Comparison of ENCODE assay signal across 9 mouse cellular contexts in the genomic region with DNA sequence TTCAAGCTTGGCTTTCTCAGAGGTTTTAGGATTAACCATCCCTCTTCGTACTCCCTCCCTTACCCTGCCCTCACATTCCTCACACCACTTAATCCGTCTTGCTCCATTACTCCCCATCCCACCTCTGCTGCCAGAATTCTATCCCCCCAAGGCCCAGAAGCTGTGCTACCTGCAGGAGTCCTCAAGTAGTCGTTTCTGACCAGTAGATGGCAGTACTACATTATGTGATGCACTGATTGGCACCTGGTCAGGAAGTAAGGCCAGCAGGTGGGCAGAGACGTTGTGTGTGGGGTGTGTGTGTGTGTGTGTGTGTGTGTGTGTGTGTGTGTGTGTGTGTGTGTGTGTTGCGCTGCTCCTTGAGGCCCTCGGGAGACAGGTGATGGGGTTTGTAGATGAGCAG. TPM values are rescaled to one million over a fixed set of nuclear protein-coding genes. Genes with fewer than 3 reads are reported as not detected.
A peak's percentile ranks its signal among the peaks of the same experiment; 100 is the strongest.
DNase-seq lines count a peak whose midpoint lies in the region; ATAC-seq and TF ChIP-seq lines count a peak whose summit lies in the region.
"Had no signal": no experiment of that assay in that cellular context is flagged by ENCODE, and none has a peak within 500 bp of the region (broad histone marks: within the 10 kb centered on the region; RNA-seq: fewer than 3 reads in every experiment).

No protein-coding gene starts in this region.

- 10% methylated on average over 6 of the region's 6 CpGs for WGBS in kidney, postnatal 0 days
- WGBS in cerebellum, adult 2 months: 21% methylated on average over 6 of the region's 6 CpGs

- no peak overlapping the region for H3K27ac ChIP-seq in testis, adult 2 months (ENCODE audit: control insufficient read depth, insufficient read depth, low read depth, low read length)
- H3K27ac ChIP-seq in kidney, postnatal 0 days: no peak overlapping the region
- H3K27ac ChIP-seq in cerebellum, adult 2 months (ENCODE audit: insufficient read depth, low read length): no peak overlapping the region

- no peaks in the 10 kb centered on the region; the same call in 1 of the 2 replicates for H3K4me1 ChIP-seq in testis, adult 2 months (ENCODE audit: control insufficient read depth, insufficient read depth, low read length)
- no peaks in the 10 kb centered on the region for H3K4me1 ChIP-seq in kidney, postnatal 0 days (replicated peaks; ENCODE audit: insufficient read depth, low read length)
- H3K4me1 ChIP-seq in cerebellum, adult 2 months (ENCODE audit: control insufficient read depth, insufficient read depth, low read length): no peaks in the 10 kb centered on the region

- H3K4me3 ChIP-seq in testis, adult 2 months (ENCODE audit: control insufficient read depth, low read depth, low read length): no peak overlapping the region
- no peak overlapping the region for H3K4me3 ChIP-seq in kidney, postnatal 0 days (replicated peaks; ENCODE audit: low read depth, low read length)
- no peak overlapping the region for H3K4me3 ChIP-seq in cerebellum, adult 2 months (replicated peaks; ENCODE audit: insufficient read depth, low read depth, low read length)

- no peak for DNase-seq in testis, postnatal 10 days (ENCODE audit: low spot score)
- peak; percentile 35 for DNase-seq in embryo, embryonic 10.5 days (ENCODE audit: low spot score)
- peak; percentile 51 for DNase-seq in kidney, postnatal 0 days (ENCODE audit: low spot score)
- DNase-seq in yolk sac, embryonic 10.5 days (ENCODE audit: low spot score): peak; percentile 21
- no peak for DNase-seq in left cerebral cortex, postnatal 10 days (ENCODE audit: extremely low spot score in 1 of 2, low spot score in 2 of 2)
- DNase-seq in cerebellum, adult 2 months: no peak
- DNase-seq: thymus, adult 2 months had no signal

- TF ChIP-seq CTCF in testis, adult 2 months (IDR thresholded peaks at IDR 0.05; ENCODE audit: control insufficient read depth, insufficient read depth, insufficient replicate concordance, low read depth, low read length): peak; percentile 20; the same call in 1 of the 2 replicates
- peak; percentile 76 for TF ChIP-seq CTCF in kidney, postnatal 0 days (IDR thresholded peaks at IDR 0.05; ENCODE audit: low read depth)
- no peak for TF ChIP-seq CTCF in cerebellum, adult 2 months (IDR thresholded peaks at IDR 0.05; ENCODE audit: borderline replicate concordance, insufficient read depth, low read depth, low read length)

- ATAC-seq in kidney, postnatal 0 days (replicated peaks; ENCODE audit: low FRiP score, low read depth): peak; percentile 72

- no peaks in the 10 kb centered on the region for H3K36me3 ChIP-seq in testis, adult 2 months (ENCODE audit: control insufficient read depth, insufficient read depth, low read length)
- no peaks in the 10 kb centered on the region for H3K36me3 ChIP-seq in kidney, postnatal 0 days (ENCODE audit: insufficient read depth, low read length)

- H3K27me3 ChIP-seq in testis, adult 2 months (ENCODE audit: control insufficient read depth, insufficient read depth, low read length): no peaks in the 10 kb centered on the region
- no peaks in the 10 kb centered on the region for H3K27me3 ChIP-seq in kidney, postnatal 0 days (ENCODE audit: insufficient read depth, low read length)
- H3K27me3 ChIP-seq in cerebellum, adult 2 months (ENCODE audit: control insufficient read depth, insufficient read depth, low read length): no peaks in the 10 kb centered on the region; the same call in 1 of the 2 replicates

- intact Hi-C loops in left cerebral cortex, postnatal 10 days (cut with DNase I): no loop called here

- H3K4me2 ChIP-seq in kidney, postnatal 0 days (ENCODE audit: low read length): no peak overlapping the region

- H3K9me3 ChIP-seq in kidney, postnatal 0 days (replicated peaks; ENCODE audit: low read length): no peaks in the 10 kb centered on the region

- no peak for TF ChIP-seq POLR2A in testis, adult 2 months (IDR thresholded peaks at IDR 0.05; ENCODE audit: control insufficient read depth, low read depth, low read length)
- TF ChIP-seq POLR2A in cerebellum, adult 2 months (IDR thresholded peaks at IDR 0.05; ENCODE audit: borderline replicate concordance, insufficient read depth, low read length): no peak

- no peak overlapping the region for H3K9ac ChIP-seq in kidney, postnatal 0 days (ENCODE audit: low read depth, low read length)

RNA-seq across cellular contexts. Expression of a gene that starts 18.9 kb away (rescaled TPM):
- 1.3 and 1.5 TPM in 2 replicates for polyA plus RNA-seq in testis, adult 2 months (2012; rRNA removed)
- polyA plus RNA-seq in kidney, postnatal 0 days (2015; fragmentation: Nextera tagmentation; extraction: Ambion mirVana): not detected in 2 replicates
- total RNA-seq in left cerebral cortex, postnatal 10 days (2021): not detected
- not detected in 2 replicates for polyA plus RNA-seq in cerebellum, adult 2 months (2012; rRNA removed)
- total RNA-seq: layer of hippocampus, postnatal 14 days had no signal

RNA-seq across cellular contexts. Expression of a gene that starts 32.8 kb away (rescaled TPM):
- polyA plus RNA-seq in testis, adult 2 months (2012; rRNA removed): not detected in 2 replicates
- not detected in 2 replicates for polyA plus RNA-seq in kidney, postnatal 0 days (2015; fragmentation: Nextera tagmentation; extraction: Ambion mirVana)
- not detected for total RNA-seq in left cerebral cortex, postnatal 10 days (2021)
- polyA plus RNA-seq in cerebellum, adult 2 months (2012; rRNA removed): not detected in 2 replicates
- total RNA-seq: layer of hippocampus, postnatal 14 days had no signal

RNA-seq across cellular contexts. Expression of a gene that starts 59.2 kb away (rescaled TPM):
- polyA plus RNA-seq in testis, adult 2 months (2012; rRNA removed): 0.09 TPM in 1 of 2 replicates, not detected in the other
- polyA plus RNA-seq in kidney, postnatal 0 days (2015; fragmentation: Nextera tagmentation; extraction: Ambion mirVana): not detected in 2 replicates
- not detected for total RNA-seq in left cerebral cortex, postnatal 10 days (2021)
- polyA plus RNA-seq in cerebellum, adult 2 months (2012; rRNA removed): not detected in 2 replicates
- total RNA-seq: layer of hippocampus, postnatal 14 days had no signal

Comparison
In these comparisons a context has a peak if more than half of its experiments do, and no peak if none do; other contexts are left out.
1. DNase-seq: peak in embryo, embryonic 10.5 days (single experiment), kidney, postnatal 0 days (single experiment) and yolk sac, embryonic 10.5 days (single experiment); none in testis, postnatal 10 days (single experiment), left cerebral cortex, postnatal 10 days (0 of 2) and cerebellum, adult 2 months (0 of 2).